Mouse (Mus musculus) midbrain, embryonic 15.5 days (tissue): ENCODE data around the gene Fam151b. TPM values are rescaled to one million over a fixed set of nuclear protein-coding genes. Genes with fewer than 3 reads are reported as not detected.
A peak's percentile ranks its signal among the peaks of the same experiment; 100 is the strongest.

Experiments
- ATAC-seq: fragments of 200-750 bp; cut with Nextera tagmentation; replicated peaks from 2 replicates; pipeline ENCODE4 v1.8.0; 2017; ENCODE audit warnings: moderate TSS enrichment
- H3K27ac ChIP-seq: fragments of 300-500 bp; sonication (generic); 2 replicates; pipeline ENCODE4 v1.5.1; 2015; ENCODE audit warnings: mild to moderate bottlenecking, inconsistent platforms
- H3K27me3 ChIP-seq: fragments of 300-500 bp; sonication (generic); replicated peaks from 2 replicates; pipeline ENCODE4 v1.6.1; 2015; ENCODE audit warnings: inconsistent platforms
- H3K36me3 ChIP-seq: fragments of 300-500 bp; sonication (generic); replicated peaks from 2 replicates; pipeline ENCODE4 v1.6.1; 2015; ENCODE audit warnings: inconsistent platforms
- H3K4me1 ChIP-seq: fragments of 300-500 bp; sonication (generic); 2 replicates; pipeline ENCODE4 v1.6.1; 2015; ENCODE audit warnings: inconsistent platforms
- H3K4me2 ChIP-seq: fragments of 300-500 bp; sonication (generic); 2 replicates; pipeline ENCODE4 v1.6.1; 2015; ENCODE audit warnings: inconsistent platforms, mild to moderate bottlenecking, moderate library complexity
- H3K4me3 ChIP-seq: fragments of 300-500 bp; sonication (generic); 2 replicates; pipeline ENCODE4 v1.5.1; 2015; ENCODE audit warnings: mild to moderate bottlenecking, inconsistent platforms
- H3K9ac ChIP-seq: fragments of 300-500 bp; sonication (generic); 2 replicates; pipeline ENCODE4 v1.6.1; 2015; ENCODE audit warnings: mild to moderate bottlenecking, inconsistent platforms
- H3K9me3 ChIP-seq: fragments of 300-500 bp; sonication (generic); 2 replicates; pipeline ENCODE4 v1.6.1; 2016; ENCODE audit warnings: inconsistent platforms
- WGBS: fragments of 180-500 bp; shearing (Covaris S2); methylation state at CpG from one replicate; pipeline ENCODE4 v1.1.7; 2015; ENCODE audit warnings: mixed read lengths; 5-methylcytosine and 5-hydroxymethylcytosine counted together
- polyA plus RNA-seq: library from polyadenylated mRNA; unstranded; fragments of >200 nt; fragmentation: Nextera tagmentation; extraction: Ambion mirVana; gene quantifications from 2 replicates; pipeline ENCODE4 v1.2.1, GENCODE M21; 2015

Fam151b gene
- polyA plus RNA-seq, result 0.14 and 0.33 TPM in 2 replicates

GRCm38 (mm10) chr13:92483852-92484463 lies at the start of gene Fam151b:
Fam151b (minus strand) TSS chr13:92484015.
- Histone ChIP-seq H3K27me3 (no peaks in the 10 kb centered on the region), H3K9me3 (no peaks in the 10 kb centered on the region), H3K27ac (peak within 1 kb of the TSS; percentile 86), H3K4me3 (peak within 1 kb of the TSS; percentile 51), H3K9ac (peak within 1 kb of the TSS; percentile 44), H3K4me2 (peak within 1 kb of the TSS; percentile 79), H3K4me1 (peaks cover 4% of the 10 kb centered on the region; the same call in 1 of the 2 replicates), H3K36me3 (no peaks in the 10 kb centered on the region)
- ATAC-seq, result peak; percentile 100
- WGBS, result 6% methylated on average over 19 of the region's 19 CpGs

GRCm38 (mm10) chr13:92532216-92532615 lies 48.4 kb upstream of the Fam151b start:
- Histone ChIP-seq H3K9ac (no peak overlapping the region), H3K36me3 (no peaks in the 10 kb centered on the region), H3K4me3 (no peak overlapping the region), H3K4me1 (peaks cover 10% of the 10 kb centered on the region), H3K27me3 (no peaks in the 10 kb centered on the region), H3K27ac (no peak overlapping the region), H3K9me3 (no peaks in the 10 kb centered on the region), H3K4me2 (no peak overlapping the region)
- WGBS, result 85% methylated on average over 2 of the region's 2 CpGs
- ATAC-seq, result no peak

DNA sequence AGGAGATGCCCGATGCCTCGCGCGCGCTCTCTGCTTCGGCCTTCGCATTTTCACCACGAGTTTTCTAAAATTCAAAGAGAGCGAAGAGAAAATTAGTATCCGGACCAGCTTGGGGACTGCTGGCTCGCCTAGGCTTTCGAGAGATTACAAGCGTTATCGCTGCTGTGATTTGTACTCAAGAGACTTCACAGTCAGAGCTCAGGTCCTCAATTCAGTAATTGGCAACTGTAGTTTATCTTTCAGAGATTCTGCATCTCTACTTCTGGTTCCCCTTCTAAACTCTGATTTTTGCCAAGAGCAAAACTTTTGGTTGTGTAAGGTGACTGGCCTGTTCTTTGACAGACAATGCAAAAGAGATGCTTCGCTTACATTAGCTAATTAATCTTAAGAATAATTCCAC lies 47.4 kb upstream of the Fam151b start:
- Histone ChIP-seq H3K4me3 (peak overlapping the region; percentile 95), H3K4me2 (peak overlapping the region; percentile 68), H3K36me3 (no peaks in the 10 kb centered on the region), H3K9me3 (no peaks in the 10 kb centered on the region), H3K9ac (peak overlapping the region; percentile 98), H3K27me3 (no peaks in the 10 kb centered on the region), H3K4me1 (peaks cover 10% of the 10 kb centered on the region), H3K27ac (peak overlapping the region; percentile 97)
- no peak; the same call in 1 of the 2 replicates for ATAC-seq
- WGBS, result 4% methylated on average over 15 of the region's 15 CpGs

GRCm38 (mm10) chr13:92530721-92531211 lies 47.0 kb upstream of the Fam151b start, which contains the start of gene Zfyve16:
Zfyve16 (minus strand) TSS chr13:92530868.
- WGBS, result under 1% methylated on average over 46 of the region's 46 CpGs

DNA sequence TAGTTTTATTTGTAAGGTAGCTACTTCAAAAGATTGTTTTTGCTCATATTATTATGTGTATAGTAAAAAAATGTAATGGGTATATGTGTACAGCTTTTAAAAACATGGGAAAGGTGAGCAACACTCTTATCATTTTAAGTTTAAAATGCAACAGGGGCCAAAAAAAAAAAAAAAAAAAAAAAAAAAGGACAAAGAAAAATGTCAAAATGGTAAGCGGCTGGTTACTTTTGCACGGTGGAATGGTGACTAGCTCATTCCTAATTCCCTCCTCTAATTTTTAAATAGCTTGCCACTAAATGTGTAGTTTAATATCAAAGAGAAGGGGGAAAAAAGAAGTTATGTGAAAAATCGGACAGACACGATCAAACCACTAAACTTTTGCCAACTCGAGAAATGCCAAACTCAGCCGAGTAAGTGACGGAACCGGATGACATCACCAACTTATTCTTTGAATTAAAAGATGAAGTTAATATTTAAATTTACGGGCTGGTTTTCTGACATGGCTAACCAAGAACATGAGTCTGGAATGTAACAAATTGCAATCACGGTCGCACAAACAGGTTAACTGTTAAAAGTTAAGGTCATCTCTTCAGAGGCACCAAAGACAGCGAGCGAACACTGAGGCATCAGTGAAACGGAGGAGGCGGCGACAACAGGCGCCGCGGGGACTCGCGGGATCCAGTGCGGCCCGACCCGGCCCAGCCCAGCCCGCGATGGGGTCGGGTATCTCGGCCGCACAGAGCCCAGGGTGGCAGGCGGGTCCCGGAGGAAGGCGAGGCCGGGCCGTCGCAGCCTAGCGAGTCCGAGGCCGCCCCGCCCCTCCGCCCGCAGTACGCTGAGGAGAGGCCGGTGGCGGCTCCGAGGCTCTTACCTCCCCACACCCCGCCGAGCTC lies 46.3 kb upstream of the Fam151b start:
- Histone ChIP-seq H3K9ac (peak overlapping the region; percentile 98), H3K27me3 (no peaks in the 10 kb centered on the region), H3K36me3 (no peaks in the 10 kb centered on the region), H3K4me2 (peak overlapping the region; percentile 68), H3K4me1 (peaks cover 10% of the 10 kb centered on the region), H3K27ac (peak overlapping the region; percentile 97), H3K9me3 (no peaks in the 10 kb centered on the region), H3K4me3 (peak overlapping the region; percentile 95)
- ATAC-seq, result peak; percentile 93
- 2% methylated on average over 47 of the region's 47 CpGs for WGBS

More at GRCm38 (mm10) chr13:92530721-92531211, 47.0 kb upstream of the Fam151b start, which contains the start of gene Zfyve16:
- H3K4me2 ChIP-seq, result peak within 1 kb of the TSS; percentile 68
- ATAC-seq, result peak; percentile 98
- H3K9me3 ChIP-seq, result no peaks in the 10 kb centered on the region
- H3K36me3 ChIP-seq, result no peaks in the 10 kb centered on the region
- H3K27me3 ChIP-seq, result no peaks in the 10 kb centered on the region
- H3K9ac ChIP-seq, result peak within 1 kb of the TSS; percentile 98
- peaks cover 10% of the 10 kb centered on the region for H3K4me1 ChIP-seq
- peak within 1 kb of the TSS; percentile 97 for H3K27ac ChIP-seq
- peak within 1 kb of the TSS; percentile 95 for H3K4me3 ChIP-seq

DNA sequence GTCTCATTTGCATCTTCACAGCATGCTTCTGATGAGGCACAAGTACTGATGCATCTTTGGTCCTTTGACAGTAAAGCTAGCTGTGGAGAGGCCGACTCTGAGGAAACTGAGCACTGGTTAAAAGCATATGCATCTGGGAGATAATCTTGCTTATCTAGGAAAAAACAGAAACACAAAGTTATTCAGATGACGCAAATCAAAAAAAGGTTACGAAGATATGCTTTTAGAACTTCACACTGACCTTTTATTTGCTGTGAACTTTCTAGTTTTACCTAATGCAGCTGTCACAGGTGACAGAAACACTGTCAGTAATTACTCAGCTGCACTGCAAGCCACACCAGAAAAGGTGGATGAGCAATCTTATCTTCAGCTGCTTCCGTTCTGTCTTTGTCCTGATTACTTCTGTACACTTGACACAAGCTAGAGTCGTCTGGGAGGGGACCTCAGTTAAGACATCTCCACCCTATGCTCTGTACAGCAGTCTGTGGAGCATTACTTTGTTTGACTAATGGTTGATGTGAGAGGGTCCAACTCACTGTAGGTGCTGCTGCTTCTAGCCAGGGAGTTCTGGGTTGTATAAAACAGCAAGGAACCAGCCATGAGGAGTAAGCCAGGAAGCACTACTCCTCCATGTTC lies 39.5 kb upstream of the Fam151b start:
- no peak overlapping the region for H3K4me2 ChIP-seq
- ATAC-seq, result no peak
- H3K4me3 ChIP-seq, result no peak overlapping the region
- H3K9ac ChIP-seq, result no peak overlapping the region
- no peaks in the 10 kb centered on the region for H3K9me3 ChIP-seq
- H3K36me3 ChIP-seq, result peaks cover 8% of the 10 kb centered on the region
- H3K4me1 ChIP-seq, result no peaks in the 10 kb centered on the region
- no peak overlapping the region for H3K27ac ChIP-seq
- H3K27me3 ChIP-seq, result no peaks in the 10 kb centered on the region
- WGBS, result 93% methylated on average over 5 of the region's 5 CpGs

DNA sequence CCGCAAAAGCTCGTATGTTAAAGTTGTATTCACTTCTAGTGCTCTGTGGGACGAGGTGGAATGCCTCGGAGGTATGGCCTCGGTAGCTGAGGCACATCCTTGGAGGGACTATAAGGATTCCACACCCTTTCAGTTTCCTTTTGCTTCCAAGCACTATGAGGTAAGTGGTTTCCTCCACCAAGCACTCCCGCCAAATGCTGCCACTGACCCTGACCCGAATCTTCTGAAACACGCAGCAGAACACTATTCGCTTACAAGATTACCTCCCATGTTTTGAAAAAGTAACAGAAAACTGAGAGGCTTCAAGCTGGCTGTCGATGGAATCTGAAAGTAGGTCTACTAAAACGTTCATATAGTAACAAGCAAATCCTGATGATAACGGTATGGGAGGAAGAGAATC lies 21.1 kb upstream of the Fam151b start:
- H3K36me3 ChIP-seq, result peaks cover 22% of the 10 kb centered on the region; the same call in 1 of the 2 replicates

GRCm38 (mm10) chr13:92491923-92492322 lies 8.1 kb upstream of the Fam151b start:
- peaks cover 20% of the 10 kb centered on the region for H3K36me3 ChIP-seq
- no peaks in the 10 kb centered on the region for H3K4me1 ChIP-seq
- no peaks in the 10 kb centered on the region for H3K9me3 ChIP-seq
- H3K4me2 ChIP-seq, result no peak overlapping the region
- no peak overlapping the region for H3K9ac ChIP-seq
- H3K27me3 ChIP-seq, result no peaks in the 10 kb centered on the region
- no peak overlapping the region for H3K27ac ChIP-seq
- H3K4me3 ChIP-seq, result no peak overlapping the region
- 94% methylated on average over 1 of the region's 1 CpGs for WGBS
- ATAC-seq, result no peak

More for the DNA sequence above, 21.1 kb upstream of the Fam151b start:
- WGBS, result 90% methylated on average over 12 of the region's 12 CpGs
- Histone ChIP-seq H3K9ac (no peak overlapping the region), H3K4me2 (no peak overlapping the region), H3K4me3 (no peak overlapping the region), H3K9me3 (no peaks in the 10 kb centered on the region), H3K27ac (no peak overlapping the region), H3K27me3 (no peaks in the 10 kb centered on the region), H3K4me1 (no peaks in the 10 kb centered on the region)
- no peak for ATAC-seq

DNA sequence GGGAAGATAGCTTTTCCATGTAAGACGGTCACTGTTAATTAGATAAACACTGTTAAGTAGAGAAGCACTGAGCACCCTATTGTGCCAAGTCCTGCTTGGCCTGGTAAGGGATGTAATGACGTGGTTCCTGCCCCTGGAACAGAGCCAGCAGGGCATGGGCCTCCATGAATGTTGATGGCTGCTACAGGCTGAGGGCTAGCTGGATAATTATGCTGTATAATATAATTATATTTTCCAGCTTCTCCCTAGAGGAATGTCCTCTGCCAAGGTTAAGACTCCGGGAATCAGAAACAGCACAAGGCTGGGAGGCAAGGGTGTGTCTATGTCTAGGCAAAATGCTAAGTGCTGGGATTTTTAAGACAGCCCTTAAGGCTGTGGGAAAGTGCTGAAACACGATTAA lies 7.0 kb upstream of the Fam151b start:
- Histone ChIP-seq H3K9me3 (no peaks in the 10 kb centered on the region), H3K27ac (no peak overlapping the region), H3K27me3 (no peaks in the 10 kb centered on the region), H3K4me2 (no peak overlapping the region), H3K4me1 (no peaks in the 10 kb centered on the region), H3K4me3 (no peak overlapping the region), H3K9ac (no peak overlapping the region), H3K36me3 (peaks cover 20% of the 10 kb centered on the region)
- WGBS, result 67% methylated on average over 4 of the region's 4 CpGs
- peak; percentile 62; the same call in 1 of the 2 replicates for ATAC-seq

DNA sequence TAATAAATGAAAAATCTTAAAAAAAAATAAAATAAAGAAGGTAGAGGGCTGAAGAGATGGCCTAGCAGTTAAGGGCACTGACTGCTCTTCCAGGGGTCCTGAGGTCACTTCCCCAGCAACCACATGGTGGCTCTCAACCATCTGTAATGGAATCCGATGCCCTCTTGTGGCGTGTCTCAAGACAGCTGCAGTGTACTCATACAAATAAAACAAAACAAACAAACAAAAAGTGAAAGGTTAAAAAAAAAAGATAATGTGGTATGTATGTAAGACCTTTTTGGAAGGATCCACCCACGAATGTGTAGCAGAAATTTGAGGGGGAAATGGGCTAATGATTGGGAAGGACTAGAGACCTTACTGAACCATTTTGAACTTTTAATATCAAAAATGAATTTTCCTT lies 467 bp downstream of the Fam151b start:
- 5% methylated on average over 3 of the region's 3 CpGs for WGBS
- H3K4me2 ChIP-seq, result peak overlapping the region; percentile 79

GRCm38 (mm10) chr13:92470151-92470550 lies 13.7 kb downstream of the Fam151b start:
- Histone ChIP-seq H3K36me3 (no peaks in the 10 kb centered on the region), H3K27ac (no peak overlapping the region), H3K9me3 (no peaks in the 10 kb centered on the region), H3K4me2 (no peak overlapping the region), H3K27me3 (no peaks in the 10 kb centered on the region), H3K4me1 (no peaks in the 10 kb centered on the region), H3K9ac (no peak overlapping the region), H3K4me3 (no peak overlapping the region)
- ATAC-seq, result no peak
- 72% methylated on average over 2 of the region's 2 CpGs for WGBS

More for the DNA sequence above, 467 bp downstream of the Fam151b start:
- Histone ChIP-seq H3K4me1 (peaks cover 4% of the 10 kb centered on the region; the same call in 1 of the 2 replicates), H3K4me3 (peak overlapping the region; percentile 51), H3K27me3 (no peaks in the 10 kb centered on the region), H3K36me3 (no peaks in the 10 kb centered on the region), H3K9ac (peak overlapping the region; percentile 35; the same call in 1 of the 2 replicates), H3K9me3 (no peaks in the 10 kb centered on the region), H3K27ac (peak overlapping the region; percentile 86)
- peak; percentile 78 for ATAC-seq

DNA sequence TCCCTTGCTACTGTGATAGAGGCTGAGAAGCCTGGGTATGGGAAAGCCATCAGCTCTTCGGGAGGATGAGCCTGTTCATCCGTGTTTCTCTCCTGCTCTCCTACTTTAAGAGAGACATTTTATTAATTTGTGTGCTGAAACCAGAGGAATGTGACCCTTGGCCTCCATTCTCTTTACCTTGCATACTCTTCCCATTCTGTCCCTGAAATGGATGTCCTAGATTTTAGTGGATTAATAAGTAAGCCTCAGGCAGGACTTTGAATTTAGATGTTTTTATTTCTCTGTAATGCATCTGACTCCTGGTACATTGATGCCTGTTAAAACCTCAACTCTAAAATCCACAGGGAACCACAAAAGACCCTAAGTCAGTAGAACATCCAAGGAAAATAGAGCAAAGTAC lies 14.4 kb downstream of the Fam151b start:
- no peak for ATAC-seq
- Histone ChIP-seq H3K9me3 (no peaks in the 10 kb centered on the region), H3K4me3 (no peak overlapping the region), H3K27ac (no peak overlapping the region), H3K4me2 (no peak overlapping the region), H3K36me3 (no peaks in the 10 kb centered on the region), H3K4me1 (no peaks in the 10 kb centered on the region), H3K27me3 (no peaks in the 10 kb centered on the region), H3K9ac (no peak overlapping the region)
- WGBS, result 76% methylated on average over 2 of the region's 2 CpGs
